Mouse (Mus musculus) liver, embryonic 11.5 days (tissue): ENCODE results near the gene AC109138.7. TPM values are rescaled to one million over a fixed set of nuclear protein-coding genes. Genes with fewer than 3 reads are reported as not detected.

Source experiments
- ATAC-seq: fragments of 200-750 bp; cut with Nextera tagmentation; replicated peaks from 2 replicates; pipeline ENCODE4 v1.8.0; 2017; ENCODE audit warnings: moderate number of reproducible peaks, mild to moderate bottlenecking, moderate TSS enrichment, moderate library complexity; ENCODE audit not compliant: low FRiP score
- DNase-seq: peaks from one replicate; pipeline ENCODE4 v3.0.0-alpha.2; 2017; ENCODE audit warnings: low spot score
- H3K27ac ChIP-seq: fragments of 300-500 bp; sonication (generic); 2 replicates; pipeline ENCODE4 v1.5.1; 2014; ENCODE audit warnings: mild to moderate bottlenecking, low read depth, low read length, control low read depth
- H3K27me3 ChIP-seq: fragments of 300-500 bp; sonication (generic); replicated peaks from 2 replicates; pipeline ENCODE4 v1.6.1; 2014; ENCODE audit warnings: low read length, mixed read lengths; ENCODE audit not compliant: control insufficient read depth, insufficient read depth
- H3K36me3 ChIP-seq: fragments of 300-500 bp; sonication (generic); 2 replicates; pipeline ENCODE4 v1.6.1; 2014; ENCODE audit warnings: mild to moderate bottlenecking, low read length, moderate library complexity, mixed read lengths; ENCODE audit not compliant: control insufficient read depth, insufficient read depth
- H3K4me1 ChIP-seq: fragments of 300-500 bp; sonication (generic); replicated peaks from 2 replicates; pipeline ENCODE4 v1.6.1; 2014; ENCODE audit warnings: low read length, mixed read lengths; ENCODE audit not compliant: control insufficient read depth, insufficient read depth
- H3K4me2 ChIP-seq: fragments of 300-500 bp; sonication (generic); 2 replicates; pipeline ENCODE4 v1.6.1; 2014; ENCODE audit warnings: mild to moderate bottlenecking, control low read depth, moderate library complexity
- H3K4me3 ChIP-seq: fragments of 300-500 bp; sonication (generic); 2 replicates; pipeline ENCODE4 v1.5.1; 2014; ENCODE audit warnings: low read depth, low read length, control low read depth
- H3K9ac ChIP-seq: fragments of 300-500 bp; sonication (generic); 2 replicates; pipeline ENCODE4 v1.6.1; 2014; ENCODE audit warnings: low read depth, low read length, control low read depth
- H3K9me3 ChIP-seq: fragments of 300-500 bp; sonication (generic); 2 replicates; pipeline ENCODE4 v1.6.1; 2016; ENCODE audit warnings: low read length, inconsistent platforms, mixed read lengths; ENCODE audit not compliant: control insufficient read depth
- WGBS: fragments of 180-500 bp; shearing (Covaris S2); extraction: QIAGEN DNeasy Blood & Tissue Kit; methylation state at CpG from one replicate; pipeline ENCODE4 v1.1.7; 2014; 5-methylcytosine and 5-hydroxymethylcytosine counted together
- microRNA-seq: library from miRNA; unstranded; fragments of <30 nt; microRNA quantifications from one replicate; pipeline ENCODE4, GENCODE M21; 2017; ENCODE audit warnings: borderline number of aligned reads
- polyA plus RNA-seq: library from polyadenylated mRNA; unstranded; fragments of >200 nt; fragmentation: Nextera tagmentation; extraction: Ambion mirVana; gene quantifications from 2 replicates; pipeline ENCODE4 v1.2.1, GENCODE M21; 2014

The AC109138.7 gene
- polyA plus RNA-seq, 1 experiment from 2014 or later: not detected

- H3K27me3 ChIP-seq: 0 out of 2 replicates have a peak, but pooled peaks cover 2% of the 10 kb centered on the region
- no peak overlapping the region for H3K4me2 ChIP-seq
- peaks cover 2% of the 10 kb centered on the region for H3K4me1 ChIP-seq
- H3K4me3 ChIP-seq: no peak overlapping the region
- H3K9ac ChIP-seq: no peak overlapping the region
- ATAC-seq (no peak), DNase-seq (no peak)
- no peak overlapping the region for H3K27ac ChIP-seq
- H3K9me3 ChIP-seq: no peaks in the 10 kb centered on the region
- 89% methylated on average over 9 of the region's 9 CpGs for WGBS
- no peaks in the 10 kb centered on the region; the same call in 1 of the 2 replicates for H3K36me3 ChIP-seq
Measured at GRCm38 (mm10) chr19:4280425-4280824, 66.3 kb downstream of the AC109138.7 start.

Small RNAs within 50 kb of the gene (microRNA-seq; reads per million reads assigned to microRNA genes)
- gene Gm26115 (not detected), gene Mir6985 (not detected)

Other genes with a start within 250 kb of the AC109138.7 start
- 0.48 and 0.70 TPM in 2 replicates for gene Aldh3b2, start 242.0 kb upstream of the AC109138.7 start, polyA plus RNA-seq
- gene Acy3, start 227.8 kb upstream of the AC109138.7 start, polyA plus RNA-seq: 12.0 and 14.5 TPM in 2 replicates
- 1.8 TPM in 2 replicates for gene Tbx10, start 221.6 kb upstream of the AC109138.7 start, polyA plus RNA-seq
- 30.8 and 32.3 TPM in 2 replicates for gene Nudt8, start 213.8 kb upstream of the AC109138.7 start, polyA plus RNA-seq
- gene Gm49405, start 213.7 kb upstream of the AC109138.7 start, polyA plus RNA-seq: 1.6 and 2.4 TPM in 2 replicates
- gene Doc2g, start 211.0 kb upstream of the AC109138.7 start, polyA plus RNA-seq: 2.8 and 4.1 TPM in 2 replicates
- gene Ndufv1, start 201.6 kb upstream of the AC109138.7 start, polyA plus RNA-seq: 232 and 234 TPM in 2 replicates
- gene Gstp1, start 176.4 kb upstream of the AC109138.7 start, polyA plus RNA-seq: 733 and 765 TPM in 2 replicates
- gene Gstp2, start 168.3 kb upstream of the AC109138.7 start, polyA plus RNA-seq: 5.5 and 6.1 TPM in 2 replicates
- 14.6 and 16.7 TPM in 2 replicates for gene Gstp3, start 154.8 kb upstream of the AC109138.7 start, polyA plus RNA-seq
- gene Cabp2, start 132.8 kb upstream of the AC109138.7 start, polyA plus RNA-seq: 0.51 and 0.52 TPM in 2 replicates
- gene Cdk2ap2, start 117.2 kb upstream of the AC109138.7 start, polyA plus RNA-seq: 121 and 135 TPM in 2 replicates
- 7.2 and 8.0 TPM in 2 replicates for gene Pitpnm1, start 114.4 kb upstream of the AC109138.7 start, polyA plus RNA-seq
- gene Aip, start 88.5 kb upstream of the AC109138.7 start, polyA plus RNA-seq: 56.2 and 61.8 TPM in 2 replicates
- gene Gpr152, start 74.6 kb upstream of the AC109138.7 start, polyA plus RNA-seq: not detected in 2 replicates
- 0.21 TPM in 1 of 2 replicates, not detected in the other for gene Cabp4, start 70.3 kb upstream of the AC109138.7 start, polyA plus RNA-seq
- 126 and 132 TPM in 2 replicates for gene Coro1b, start 65.7 kb upstream of the AC109138.7 start, polyA plus RNA-seq
- gene Ptprcap, start 60.8 kb upstream of the AC109138.7 start, polyA plus RNA-seq: 38.7 and 41.1 TPM in 2 replicates
- 41.0 and 53.5 TPM in 2 replicates for gene Rps6kb2, start 51.0 kb upstream of the AC109138.7 start, polyA plus RNA-seq
- 0.89 and 1.2 TPM in 2 replicates for gene Carns1, start 38.9 kb upstream of the AC109138.7 start, polyA plus RNA-seq
- 3.3 and 3.4 TPM in 2 replicates for gene Tbc1d10c, start 23.1 kb upstream of the AC109138.7 start, polyA plus RNA-seq
- gene Ppp1ca, start 22.3 kb upstream of the AC109138.7 start, polyA plus RNA-seq: 773 and 809 TPM in 2 replicates
- gene Rad9a, start 12.7 kb upstream of the AC109138.7 start, polyA plus RNA-seq: 35.7 and 38.8 TPM in 2 replicates
- 1.9 and 2.4 TPM in 2 replicates for gene Clcf1, start 119 bp upstream of the AC109138.7 start, polyA plus RNA-seq
- 22.1 and 24.9 TPM in 2 replicates for gene Pold4, start 17.5 kb downstream of the AC109138.7 start, polyA plus RNA-seq
- 3.2 and 3.3 TPM in 2 replicates for gene Ssh3, start 54.8 kb downstream of the AC109138.7 start, polyA plus RNA-seq
- 2.9 and 3.2 TPM in 2 replicates for gene Ankrd13d, start 68.8 kb downstream of the AC109138.7 start, polyA plus RNA-seq
- 22.1 and 23.1 TPM in 2 replicates for gene Grk2, start 91.9 kb downstream of the AC109138.7 start, polyA plus RNA-seq
- gene Kdm2a, start 183.9 kb downstream of the AC109138.7 start, polyA plus RNA-seq: 39.8 and 40.2 TPM in 2 replicates
- 10.3 and 14.3 TPM in 2 replicates for gene Rhod, start 225.1 kb downstream of the AC109138.7 start, polyA plus RNA-seq